Mouse (Mus musculus) left cerebral cortex, adult 6 months (tissue): ENCODE measurements around the gene Gm36864. TPM values are rescaled to one million over a fixed set of nuclear protein-coding genes. Genes with fewer than 3 reads are reported as not detected.

Source experiments
- long read RNA-seq, 2 experiments: library from polyadenylated mRNA; unstranded; transcript quantifications; one replicate each; pipeline ENCODE4 v2.0.0; 2019 to 2020
- polyA plus RNA-seq: library from polyadenylated mRNA; unstranded; fragments of <200 nt; fragmentation: Nextera tagmentation; gene quantifications from 2 replicates; pipeline ENCODE4 v1.2.3, GENCODE M21; 2021

Gene Gm36864
- not detected in 2 replicates for polyA plus RNA-seq
- long read RNA-seq, experiment 1, result 0 reads
- long read RNA-seq, experiment 2, result 0 reads

GRCm38 (mm10) chr7:44235909-44236308 lies at the start of gene Gm36864:
Gene Gm36864, plus strand, starts transcription at chr7:44236177.

GRCm38 (mm10) chr7:44187936-44188335 lies 48.0 kb upstream of the Gm36864 start, which contains the start of gene Klk1b24:
Gene Klk1b24, plus strand, starts transcription at chr7:44188236.

GRCm38 (mm10) chr7:44197891-44198290 lies 38.1 kb upstream of the Gm36864 start, which contains the start of gene Klk1b3:
Gene Klk1b3, plus strand, starts transcription at chr7:44198191.

GRCm38 (mm10) chr7:44207135-44207534 lies 28.8 kb upstream of the Gm36864 start, which contains the start of gene Klk1b4:
Gene Klk1b4, plus strand, starts transcription at chr7:44207435.

GRCm38 (mm10) chr7:44215645-44216044 lies 20.3 kb upstream of the Gm36864 start, which contains the start of gene Klk1b5:
Gene Klk1b5, plus strand, starts transcription at chr7:44215945.

GRCm38 (mm10) chr7:44225076-44225475 lies 10.9 kb upstream of the Gm36864 start, which contains the start of gene Klk1:
Gene Klk1, plus strand, starts transcription at chr7:44225360.

GRCm38 (mm10) chr7:44246055-44246983 lies 10.3 kb downstream of the Gm36864 start, which contains the start of the genes 1700028J19Rik and 2410002F23Rik:
Gene 1700028J19Rik, minus strand, starts transcription at chr7:44246695.
Gene 2410002F23Rik, plus strand, starts transcription at chr7:44246722.

GRCm38 (mm10) chr7:44257278-44257677 lies 21.3 kb downstream of the Gm36864 start, which contains the start of gene Acp4:
Gene Acp4, minus strand, starts transcription at chr7:44257378.

GRCm38 (mm10) chr7:44261147-44261546 lies 25.2 kb downstream of the Gm36864 start, which contains the start of gene Gm15517:
Gene Gm15517, plus strand, starts transcription at chr7:44261447.

Other genes with a start within 250 kb of the Gm36864 start
- gene Klk1b11, start 240.3 kb upstream of the Gm36864 start, polyA plus RNA-seq, result not detected in 2 replicates
- gene Klk1b26, start 224.0 kb upstream of the Gm36864 start, polyA plus RNA-seq, result not detected in 2 replicates
- not detected in 2 replicates for gene Klk1b27, start 183.9 kb upstream of the Gm36864 start, polyA plus RNA-seq
- gene Klk1b21, start 133.8 kb upstream of the Gm36864 start, polyA plus RNA-seq, result not detected in 2 replicates
- gene Klk1b22, start 123.5 kb upstream of the Gm36864 start, polyA plus RNA-seq, result not detected in 2 replicates
- gene Klk1b16, start 99.4 kb upstream of the Gm36864 start, polyA plus RNA-seq, result not detected in 2 replicates
- gene Klk1b24, start 47.9 kb upstream of the Gm36864 start, polyA plus RNA-seq, result not detected in 2 replicates
- not detected in 2 replicates for gene Klk1b3, start 38.0 kb upstream of the Gm36864 start, polyA plus RNA-seq
- not detected in 2 replicates for gene Klk1b4, start 28.7 kb upstream of the Gm36864 start, polyA plus RNA-seq
- gene Klk1b5, start 20.2 kb upstream of the Gm36864 start, polyA plus RNA-seq, result not detected in 2 replicates
- gene Klk1, start 10.8 kb upstream of the Gm36864 start, polyA plus RNA-seq, result not detected in 2 replicates
- 2.1 TPM in 2 replicates for gene 1700028J19Rik, start 10.5 kb downstream of the Gm36864 start, polyA plus RNA-seq
- 86.1 and 106 TPM in 2 replicates for gene 2410002F23Rik, start 10.5 kb downstream of the Gm36864 start, polyA plus RNA-seq
- gene Acp4, start 21.2 kb downstream of the Gm36864 start, polyA plus RNA-seq, result not detected in 2 replicates
- not detected in 2 replicates for gene Gm15517, start 25.3 kb downstream of the Gm36864 start, polyA plus RNA-seq
- gene Clec11a, start 70.7 kb downstream of the Gm36864 start, polyA plus RNA-seq, result 3.2 and 3.9 TPM in 2 replicates
- 86.1 and 191 TPM in 2 replicates for gene Shank1, start 74.1 kb downstream of the Gm36864 start, polyA plus RNA-seq
- 35.1 and 37.3 TPM in 2 replicates for gene Syt3, start 147.9 kb downstream of the Gm36864 start, polyA plus RNA-seq
- 1.7 TPM in 2 replicates for gene 1700008O03Rik, start 149.6 kb downstream of the Gm36864 start, polyA plus RNA-seq
- 6.2 and 11.6 TPM in 2 replicates for gene Lrrc4b, start 192.8 kb downstream of the Gm36864 start, polyA plus RNA-seq
- 0.58 and 0.73 TPM in 2 replicates for gene Aspdh, start 229.2 kb downstream of the Gm36864 start, polyA plus RNA-seq
- 104 and 106 TPM in 2 replicates for gene Josd2, start 231.8 kb downstream of the Gm36864 start, polyA plus RNA-seq